Mouse (Mus musculus) brain, embryonic 14.5 days (tissue): ENCODE measurements at regions not wholly inside any gene's neighbourhood (a gene's known extent, or its start where the extent isn't known, plus 50 kb on each side); places are given as distances from the start of the nearest gene placed in this dataset.

Experiments used
- CTCF ChIP-seq: fragments of 200-500 bp; IDR thresholded peaks from 2 replicates; pipeline ENCODE4 v1.5.1; 2012; ENCODE audit warnings: inconsistent platforms, mild to moderate bottlenecking, moderate library complexity, borderline replicate concordance; ENCODE audit not compliant: insufficient read depth, insufficient read length; ENCODE audit errors: extremely low read depth
- POLR2A ChIP-seq: fragments of 200-500 bp; IDR thresholded peaks from 2 replicates; pipeline ENCODE4 v1.6.1; 2012; ENCODE audit warnings: mild to moderate bottlenecking, inconsistent platforms, borderline replicate concordance; ENCODE audit not compliant: poor library complexity, insufficient read depth, insufficient read length, severe bottlenecking; ENCODE audit errors: extremely low read depth

DNA sequence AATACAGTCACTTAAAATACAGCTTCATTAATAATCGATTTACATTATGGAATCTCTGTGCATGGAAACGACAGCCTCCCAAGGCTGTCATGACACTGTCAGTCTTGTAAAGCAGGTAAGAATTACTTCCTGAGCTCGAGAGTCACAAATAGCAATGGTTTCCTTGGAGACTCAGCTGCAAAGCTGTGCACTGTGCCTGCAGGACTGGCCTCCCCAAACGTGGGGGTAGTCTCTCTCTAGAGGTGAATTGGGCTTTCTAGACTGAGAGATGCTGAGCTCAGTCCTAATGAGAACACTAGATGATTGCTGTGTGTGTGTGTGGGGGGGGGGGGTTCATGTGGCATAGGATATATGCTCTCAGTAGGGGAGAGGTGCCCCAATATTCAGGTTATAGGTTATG, 208.9 kb upstream of the Sp8 start:
- TF ChIP-seq CTCF (no peak), POLR2A (no peak)
